Mouse (Mus musculus) frontal cortex, postnatal 14 days (tissue): Measurements from ENCODE around the gene Phxr2.

Source experiments
- DNase-seq, 2 experiments: peaks; one replicate each; pipeline ENCODE4 v3.0.0; 2022; ENCODE audit warnings: low spot score in 2 of 2

Gene Phxr2

GRCm38 (mm10) chr10:99132595-99133272 is 6.6 kb upstream of the Phxr2 start:
- no peak for DNase-seq

GRCm38 (mm10) chr10:99132189-99132588 is 6.1 kb upstream of the Phxr2 start:
- no peak for DNase-seq

DNA sequence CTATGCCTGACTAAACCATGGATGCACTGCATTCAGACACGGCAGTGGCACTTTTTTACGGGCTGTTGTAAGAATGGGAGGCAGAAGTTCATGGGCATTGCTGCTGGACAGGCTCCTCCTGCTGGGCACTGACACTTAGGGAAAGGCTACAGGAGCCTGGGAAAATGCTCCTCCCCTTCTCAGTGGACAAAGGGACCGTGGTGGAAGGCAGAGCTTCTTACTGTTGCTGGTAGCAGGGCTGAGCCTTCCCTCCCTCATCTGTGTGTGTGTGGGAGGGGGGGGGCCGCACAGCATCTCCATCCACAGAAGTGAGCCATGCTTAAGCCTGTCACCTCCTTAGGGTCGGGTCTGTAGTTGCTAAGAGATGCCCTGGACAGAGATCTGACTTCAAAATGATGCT is 5.2 kb upstream of the Phxr2 start:
- DNase-seq, result no peak

GRCm38 (mm10) chr10:99130611-99131010 is 4.5 kb upstream of the Phxr2 start:
- DNase-seq, result no peak

DNA sequence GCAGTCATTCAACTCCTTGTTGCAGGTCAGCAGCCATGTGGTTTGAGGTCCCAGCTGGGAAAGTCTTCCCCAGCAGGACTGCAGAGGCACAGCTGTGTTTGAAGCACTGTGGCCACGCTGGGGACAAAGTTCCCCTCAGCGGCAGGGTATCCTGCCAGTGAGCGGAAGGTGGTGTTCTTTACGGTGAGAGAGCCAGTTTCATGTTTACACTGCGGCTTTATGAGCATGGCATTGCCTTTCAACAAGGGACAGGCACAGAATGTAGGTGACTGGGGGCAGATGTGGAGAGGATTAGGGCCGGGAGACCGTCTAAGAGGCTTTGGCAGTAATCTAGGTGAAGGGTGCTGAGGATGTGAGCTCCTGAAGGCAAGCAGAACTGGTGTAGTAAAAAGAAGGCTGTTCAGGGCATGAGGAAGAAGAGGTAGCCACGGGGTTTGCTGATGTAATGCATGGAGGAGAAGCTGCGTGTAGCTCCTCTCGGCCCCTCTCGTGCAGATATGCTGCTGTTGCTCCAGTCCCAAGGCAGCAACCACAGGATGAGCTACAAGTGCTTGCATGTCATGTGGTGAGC is 1.7 kb upstream of the Phxr2 start:
- DNase-seq, result no peak

DNA sequence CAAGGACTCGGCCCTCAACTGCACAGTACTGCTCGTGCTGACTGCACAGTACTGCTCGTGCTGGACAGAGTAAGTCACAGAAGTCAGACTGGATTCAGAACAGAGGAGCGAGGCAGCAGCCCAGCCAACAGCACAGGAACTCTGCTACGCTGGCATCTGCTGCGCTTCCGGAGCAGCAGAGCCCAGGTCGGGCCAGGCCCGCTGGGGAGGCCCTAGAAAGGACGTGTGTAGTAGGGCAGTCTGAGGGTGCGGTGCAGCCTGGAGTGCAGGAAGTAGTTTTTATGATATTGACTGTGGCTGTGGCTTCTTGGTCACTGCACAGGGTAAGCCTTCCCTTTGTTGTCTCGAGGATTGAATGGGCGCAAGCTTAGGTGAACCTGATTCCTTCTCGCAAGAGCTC is 829 bp upstream of the Phxr2 start:
- no peak for DNase-seq

- DNase-seq, result no peak
Observed at GRCm38 (mm10) chr10:99119471-99119870, 6.7 kb downstream of the Phxr2 start.

DNA sequence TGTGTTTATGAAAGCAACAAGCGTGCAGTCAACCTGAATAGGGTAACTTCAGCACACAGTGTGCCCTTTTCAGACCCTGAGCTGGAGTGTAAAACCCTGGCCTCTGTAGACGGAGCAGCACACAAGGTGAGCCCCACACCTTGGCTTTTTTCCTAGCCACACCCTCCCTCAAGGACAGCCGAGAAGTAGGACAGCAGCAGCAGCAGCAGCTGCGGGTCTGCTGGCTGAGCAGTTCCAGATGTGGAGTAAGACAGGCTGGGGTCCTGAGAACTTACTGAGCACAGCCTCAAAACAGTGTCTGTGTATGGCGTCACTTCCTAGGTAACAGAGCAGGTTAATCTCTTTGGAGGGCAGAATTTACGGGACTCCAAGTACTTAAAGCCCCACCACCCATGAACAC is 7.4 kb downstream of the Phxr2 start:
- DNase-seq, result no peak

GRCm38 (mm10) chr10:99117876-99118275 is 8.2 kb downstream of the Phxr2 start:
- DNase-seq, result no peak

- DNase-seq, result no peak
Observed at GRCm38 (mm10) chr10:99116650-99117615, 9.2 kb downstream of the Phxr2 start.

DNA sequence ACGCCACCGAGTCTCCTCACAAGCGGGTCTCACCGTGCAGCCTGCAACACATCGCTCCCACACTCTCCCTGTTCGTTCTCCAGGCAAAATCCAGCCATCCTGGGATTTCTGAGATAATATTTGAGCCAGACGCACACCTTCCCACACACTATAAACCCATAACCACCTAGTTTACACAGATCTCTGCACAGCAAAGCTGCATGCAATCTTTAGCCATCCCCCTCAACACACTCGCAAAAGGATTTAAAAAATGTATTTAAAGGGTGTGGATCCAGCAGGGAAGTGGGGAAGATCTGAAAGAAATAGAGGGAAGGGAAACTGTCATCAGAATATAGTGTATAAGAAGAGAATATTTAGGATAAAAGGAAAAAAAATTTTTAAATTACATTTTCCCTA is 9.9 kb downstream of the Phxr2 start:
- no peak for DNase-seq

DNA sequence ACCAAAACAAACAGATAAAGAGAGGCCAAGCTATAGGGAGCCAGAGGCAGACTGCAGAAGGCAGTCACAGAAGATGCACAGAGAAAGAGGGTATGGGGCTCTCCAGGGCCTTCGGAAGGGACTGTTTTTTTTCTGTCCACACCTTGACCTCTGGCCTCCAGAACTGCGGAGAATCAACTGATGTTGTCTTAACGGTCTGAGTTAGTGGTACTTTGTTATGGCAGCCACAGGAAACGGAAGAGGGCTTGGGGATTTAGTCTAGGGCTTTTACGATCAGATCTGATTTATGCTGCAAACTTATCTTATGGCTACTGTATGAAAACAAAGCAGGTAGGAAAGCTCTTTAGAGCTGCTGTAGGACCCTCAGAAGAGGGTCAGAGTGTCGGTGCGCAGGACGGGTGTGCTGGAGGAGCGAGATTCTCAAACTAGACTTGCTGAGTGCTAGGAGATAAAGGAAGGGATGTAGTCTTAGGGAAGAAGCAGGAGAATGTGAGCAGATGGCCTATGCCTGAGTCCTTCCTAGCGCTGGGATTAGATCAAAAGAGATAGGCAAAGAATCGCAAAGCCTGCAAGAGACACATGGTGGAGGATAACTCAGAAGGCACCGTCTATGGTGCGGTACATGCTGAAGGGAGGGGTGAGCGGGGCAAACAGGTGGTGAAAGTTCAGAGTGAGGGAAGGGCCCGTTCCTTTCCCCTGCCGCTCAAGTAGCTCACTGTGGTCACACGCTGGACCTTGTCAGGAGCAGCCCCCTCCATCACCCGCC is 10.5 kb downstream of the Phxr2 start:
- DNase-seq, result no peak

DNA sequence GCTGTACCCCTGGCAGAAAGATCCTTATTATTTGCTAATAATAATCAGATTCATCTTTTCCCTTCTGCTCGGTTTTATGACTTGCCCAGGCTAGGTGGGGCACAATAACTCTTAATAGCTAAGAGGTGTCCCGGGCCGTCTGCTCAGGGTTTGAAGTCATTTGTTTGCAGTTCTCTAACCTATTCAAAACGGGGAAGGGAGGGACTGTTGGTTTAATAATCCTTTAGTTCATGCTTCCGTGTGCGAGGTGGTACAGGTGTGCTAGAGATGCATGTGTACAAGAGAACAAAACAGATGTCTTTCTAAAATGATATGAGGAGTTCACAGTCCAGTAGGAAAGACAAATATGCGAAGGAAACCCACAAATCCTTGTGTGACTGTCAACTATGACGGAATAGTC is 11.8 kb downstream of the Phxr2 start:
- no peak for DNase-seq

DNA sequence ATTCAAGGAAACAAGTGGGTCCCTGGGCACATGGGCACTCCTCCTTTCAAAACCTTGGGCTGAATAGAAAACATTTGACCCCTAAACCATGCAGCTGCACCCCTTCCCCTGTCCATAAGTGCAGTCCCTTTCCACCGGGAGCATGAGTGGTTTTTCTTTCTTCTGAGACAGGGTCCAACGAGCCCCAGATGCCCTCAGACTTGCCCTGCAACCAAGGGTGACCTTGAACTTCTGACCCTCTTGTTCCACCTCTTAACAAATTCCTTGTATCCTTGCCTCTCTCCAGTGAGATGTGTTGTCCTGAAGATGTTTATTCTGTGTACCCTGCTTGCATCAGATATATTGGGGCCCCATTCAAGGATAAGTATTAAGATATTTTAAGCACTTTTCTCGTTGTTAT is 12.6 kb downstream of the Phxr2 start:
- DNase-seq, result no peak

DNA sequence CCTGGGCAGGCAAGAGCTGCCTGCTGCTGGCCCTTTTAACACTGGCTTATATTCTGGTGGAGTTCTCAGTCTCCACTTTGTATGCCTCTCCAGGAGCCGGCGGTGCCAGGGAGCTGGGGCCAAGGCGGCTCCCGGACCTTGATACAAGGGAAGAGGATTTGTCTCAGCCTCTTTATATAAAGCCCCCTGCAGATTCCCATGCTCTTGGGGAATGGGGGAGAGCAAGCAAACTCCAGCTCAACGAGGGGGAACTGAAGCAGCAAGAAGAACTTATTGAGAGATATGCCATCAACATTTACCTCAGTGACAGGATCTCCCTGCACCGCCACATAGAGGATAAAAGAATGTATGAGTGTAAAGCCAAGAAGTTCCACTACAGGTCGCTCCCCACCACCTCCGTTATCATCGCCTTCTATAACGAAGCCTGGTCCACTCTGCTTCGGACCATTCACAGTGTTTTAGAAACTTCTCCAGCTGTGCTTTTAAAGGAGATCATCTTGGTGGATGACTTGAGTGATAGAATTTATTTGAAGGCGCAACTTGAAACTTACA is 17.6 kb downstream of the Phxr2 start:
- DNase-seq, result no peak

DNA sequence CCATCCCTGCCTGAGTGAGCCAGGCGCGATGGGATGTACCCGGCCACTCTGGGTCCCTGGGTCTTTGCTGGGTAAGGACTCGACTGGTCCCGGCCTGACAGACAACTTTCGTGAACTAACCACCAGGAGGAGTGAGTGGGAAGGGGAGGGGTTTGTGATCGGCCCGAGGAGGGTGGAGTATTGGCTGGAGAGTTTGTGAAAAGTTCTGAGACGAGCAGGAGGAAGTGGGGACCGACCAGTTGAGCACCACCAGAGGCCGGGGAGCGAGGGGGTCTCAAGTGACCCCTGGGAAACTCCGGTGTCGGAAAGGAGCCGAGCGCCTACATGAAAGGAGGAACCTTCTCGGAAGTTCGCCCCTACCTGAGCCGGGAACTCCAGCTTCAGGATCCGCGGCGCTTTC is 18.2 kb downstream of the Phxr2 start, which contains the start of gene Galnt4:
TSS of gene Galnt4 (plus strand) at position 196 of the 400 bp plus-strand sequence.
- peak; percentile 55 to 60 for DNase-seq

GRCm38 (mm10) chr10:99106703-99107631 is 19.2 kb downstream of the Phxr2 start, which contains the start of gene Poc1b:
TSS of gene Poc1b (plus strand) at chr10:99107036.
- DNase-seq, result peak; percentile 58 to 75

DNA sequence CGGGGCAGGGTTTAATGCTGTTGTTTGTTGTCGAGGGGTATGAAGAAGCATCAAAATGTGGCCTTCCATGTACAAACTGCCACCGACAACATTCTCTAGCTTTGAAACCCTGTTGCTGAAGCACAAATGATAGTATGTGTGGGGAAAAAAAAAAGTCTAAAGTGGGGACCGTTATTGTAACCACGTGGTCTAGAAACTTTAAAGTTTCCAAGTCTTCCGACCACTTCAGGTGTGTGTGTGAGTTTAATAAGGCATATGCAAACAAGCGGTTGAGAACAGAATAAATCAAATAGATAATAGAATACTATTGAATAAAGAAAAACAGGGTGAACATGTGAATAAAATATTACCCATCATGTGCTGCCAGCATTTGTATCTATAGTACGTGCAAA is 19.8 kb downstream of the Phxr2 start:
- DNase-seq, result no peak

DNA sequence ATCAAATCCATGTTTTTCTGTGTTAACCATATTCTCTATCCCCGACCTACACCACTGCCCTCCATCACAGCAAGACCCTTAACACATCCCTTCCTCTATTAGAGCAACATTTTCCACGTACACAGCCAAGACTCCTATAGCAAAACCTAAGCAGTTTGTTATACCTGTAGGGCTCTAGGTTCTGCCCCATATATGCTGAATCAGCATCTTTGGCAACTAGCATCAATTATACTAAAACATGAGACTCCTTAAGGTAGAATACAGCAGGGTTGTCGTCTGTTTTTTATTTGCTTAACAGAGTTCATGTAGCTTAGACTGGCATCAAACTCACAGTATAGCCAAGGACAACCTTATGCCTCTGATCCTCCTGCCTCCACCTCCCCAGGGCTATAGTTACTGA is 20.6 kb downstream of the Phxr2 start:
- DNase-seq, result no peak

GRCm38 (mm10) chr10:99097374-99097773 is 28.8 kb downstream of the Phxr2 start:
- DNase-seq, result peak in 1 of 2 experiments; percentile 38
